Mouse (Mus musculus) forebrain, embryonic 16.5 days (tissue): ENCODE results near the gene Ccdc142. TPM values are rescaled to one million over a fixed set of nuclear protein-coding genes. Genes with fewer than 3 reads are reported as not detected.

Experiments
- ATAC-seq: fragments of 200-750 bp; cut with Nextera tagmentation; 2 replicates; pipeline ENCODE4 v1.8.0; 2017; ENCODE audit warnings: mild to moderate bottlenecking, moderate library complexity
- H3K27ac ChIP-seq: fragments of 300-500 bp; sonication (generic); 2 replicates; pipeline ENCODE4 v1.5.1; 2014; ENCODE audit warnings: low read length, control low read depth
- H3K27me3 ChIP-seq: fragments of 300-500 bp; sonication (generic); replicated peaks from 2 replicates; pipeline ENCODE4 v1.6.1; 2014; ENCODE audit warnings: low read length; ENCODE audit not compliant: control insufficient read depth, insufficient read depth
- H3K36me3 ChIP-seq: fragments of 300-500 bp; sonication (generic); 2 replicates; pipeline ENCODE4 v1.6.1; 2014; ENCODE audit not compliant: control insufficient read depth, insufficient read depth
- H3K4me1 ChIP-seq: fragments of 300-500 bp; sonication (generic); replicated peaks from 2 replicates; pipeline ENCODE4 v1.6.1; 2014; ENCODE audit warnings: low read length; ENCODE audit not compliant: control insufficient read depth, insufficient read depth
- H3K4me2 ChIP-seq: fragments of 300-500 bp; sonication (generic); 2 replicates; pipeline ENCODE4 v1.6.1; 2014; ENCODE audit warnings: mild to moderate bottlenecking, low read length, control low read depth
- H3K4me3 ChIP-seq: fragments of 300-500 bp; sonication (generic); replicated peaks from 2 replicates; pipeline ENCODE4 v1.5.1; 2014; ENCODE audit warnings: mild to moderate bottlenecking, low read length, control low read depth
- H3K9ac ChIP-seq: fragments of 300-500 bp; sonication (generic); replicated peaks from 2 replicates; pipeline ENCODE4 v1.6.1; 2014; ENCODE audit warnings: low read depth, low read length, control low read depth
- H3K9me3 ChIP-seq: fragments of 300-500 bp; sonication (generic); 2 replicates; pipeline ENCODE4 v1.6.1; 2016; ENCODE audit warnings: low read length; ENCODE audit not compliant: control insufficient read depth
- WGBS: fragments of 180-500 bp; shearing (Covaris S2); extraction: QIAGEN DNeasy Blood & Tissue Kit; methylation state at CpG from one replicate; pipeline ENCODE4 v1.1.7; 2014; 5-methylcytosine and 5-hydroxymethylcytosine counted together
- polyA plus RNA-seq: library from polyadenylated mRNA; unstranded; fragments of >200 nt; fragmentation: Nextera tagmentation; extraction: Ambion mirVana; gene quantifications from 2 replicates; pipeline ENCODE4 v1.2.1, GENCODE M21; 2015

Ccdc142 gene
- polyA plus RNA-seq, 1 experiment from 2014 or later = 4.3 TPM

- Histone ChIP-seq H3K9ac (peak overlapping the region; percentile 64), H3K36me3 (no peaks in the 10 kb centered on the region), H3K27ac (no peak overlapping the region), H3K4me3 (peak overlapping the region; percentile 39), H3K4me1 (peaks cover 17% of the 10 kb centered on the region), H3K4me2 (peak overlapping the region; percentile 72), H3K9me3 (no peaks in the 10 kb centered on the region), H3K27me3 (peaks cover 2% of the 10 kb centered on the region)
- ATAC-seq = peak; percentile 37
- WGBS = 4% methylated on average over 41 of the region's 41 CpGs
Measured at GRCm38 (mm10) chr6:83142211-83142731, 40.9 kb downstream of the Ccdc142 start.

GRCm38 (mm10) chr6:83142886-83143285 is 41.5 kb downstream of the Ccdc142 start:
- no peak overlapping the region for H3K4me3 ChIP-seq
- H3K9ac ChIP-seq = no peak overlapping the region
- no peaks in the 10 kb centered on the region for H3K9me3 ChIP-seq
- H3K27me3 ChIP-seq = no peaks in the 10 kb centered on the region; the same call in 1 of the 2 replicates
- no peak for ATAC-seq
- H3K36me3 ChIP-seq = no peaks in the 10 kb centered on the region
- 66% methylated on average over 11 of the region's 11 CpGs for WGBS
- H3K4me1 ChIP-seq = peaks cover 11% of the 10 kb centered on the region
- no peak overlapping the region for H3K27ac ChIP-seq
- no peak overlapping the region for H3K4me2 ChIP-seq

GRCm38 (mm10) chr6:83145209-83145608 is 43.8 kb downstream of the Ccdc142 start:
- H3K4me3 ChIP-seq = no peak overlapping the region
- no peak overlapping the region for H3K27ac ChIP-seq
- H3K27me3 ChIP-seq = no peaks in the 10 kb centered on the region; the same call in 1 of the 2 replicates
- no peaks in the 10 kb centered on the region for H3K36me3 ChIP-seq
- H3K4me1 ChIP-seq = peaks cover 8% of the 10 kb centered on the region
- H3K9ac ChIP-seq = no peak overlapping the region
- 77% methylated on average over 2 of the region's 2 CpGs for WGBS
- no peak overlapping the region for H3K4me2 ChIP-seq
- no peaks in the 10 kb centered on the region for H3K9me3 ChIP-seq
- no peak for ATAC-seq

GRCm38 (mm10) chr6:83145805-83146204 is 44.4 kb downstream of the Ccdc142 start:
- Histone ChIP-seq H3K36me3 (no peaks in the 10 kb centered on the region), H3K9me3 (no peaks in the 10 kb centered on the region), H3K4me1 (peaks cover 8% of the 10 kb centered on the region), H3K9ac (no peak overlapping the region), H3K4me3 (no peak overlapping the region), H3K4me2 (no peak overlapping the region), H3K27me3 (no peaks in the 10 kb centered on the region; the same call in 1 of the 2 replicates), H3K27ac (no peak overlapping the region)
- no peak for ATAC-seq
- 79% methylated on average over 9 of the region's 9 CpGs for WGBS

- Histone ChIP-seq H3K4me1 (peaks cover 2% of the 10 kb centered on the region), H3K9ac (no peak overlapping the region), H3K27me3 (no peaks in the 10 kb centered on the region; the same call in 1 of the 2 replicates), H3K36me3 (no peaks in the 10 kb centered on the region), H3K4me2 (no peak overlapping the region), H3K4me3 (no peak overlapping the region), H3K27ac (no peak overlapping the region), H3K9me3 (no peaks in the 10 kb centered on the region)
- ATAC-seq = no peak
- 58% methylated on average over 7 of the region's 7 CpGs for WGBS
Measured at GRCm38 (mm10) chr6:83147280-83147679, 45.9 kb downstream of the Ccdc142 start.

GRCm38 (mm10) chr6:83151721-83152120 is 50.3 kb downstream of the Ccdc142 start:
- Histone ChIP-seq H3K27me3 (no peaks in the 10 kb centered on the region), H3K36me3 (no peaks in the 10 kb centered on the region; the same call in 1 of the 2 replicates), H3K27ac (no peak overlapping the region), H3K9ac (no peak overlapping the region), H3K4me1 (peaks cover 12% of the 10 kb centered on the region), H3K4me2 (no peak overlapping the region), H3K9me3 (no peaks in the 10 kb centered on the region), H3K4me3 (no peak overlapping the region)
- 34% methylated on average over 8 of the region's 8 CpGs for WGBS
- no peak for ATAC-seq

- no peaks in the 10 kb centered on the region for H3K9me3 ChIP-seq
- WGBS = 90% methylated on average over 12 of the region's 12 CpGs
- H3K4me1 ChIP-seq = peaks cover 12% of the 10 kb centered on the region
- no peaks in the 10 kb centered on the region for H3K27me3 ChIP-seq
- no peak overlapping the region for H3K4me2 ChIP-seq
- H3K27ac ChIP-seq = no peak overlapping the region
- no peak for ATAC-seq
- H3K9ac ChIP-seq = no peak overlapping the region
- no peaks in the 10 kb centered on the region; the same call in 1 of the 2 replicates for H3K36me3 ChIP-seq
- H3K4me3 ChIP-seq = no peak overlapping the region
Measured at GRCm38 (mm10) chr6:83153038-83153437, 51.6 kb downstream of the Ccdc142 start.

GRCm38 (mm10) chr6:83153485-83153884 is 52.1 kb downstream of the Ccdc142 start:
- no peak overlapping the region for H3K4me2 ChIP-seq
- no peak for ATAC-seq
- no peaks in the 10 kb centered on the region for H3K9me3 ChIP-seq
- H3K4me3 ChIP-seq = no peak overlapping the region
- WGBS = 84% methylated on average over 5 of the region's 5 CpGs
- H3K4me1 ChIP-seq = peaks cover 12% of the 10 kb centered on the region
- H3K27me3 ChIP-seq = no peaks in the 10 kb centered on the region
- H3K27ac ChIP-seq = no peak overlapping the region
- H3K9ac ChIP-seq = no peak overlapping the region
- H3K36me3 ChIP-seq = no peaks in the 10 kb centered on the region; the same call in 1 of the 2 replicates

GRCm38 (mm10) chr6:83155552-83156238 is 54.3 kb downstream of the Ccdc142 start:
- Histone ChIP-seq H3K9ac (peak overlapping the region; percentile 57), H3K36me3 (no peaks in the 10 kb centered on the region; the same call in 1 of the 2 replicates), H3K9me3 (no peaks in the 10 kb centered on the region), H3K27ac (no peak overlapping the region), H3K4me1 (peaks cover 12% of the 10 kb centered on the region), H3K4me3 (peak overlapping the region; percentile 63), H3K27me3 (peaks cover 8% of the 10 kb centered on the region), H3K4me2 (peak overlapping the region; percentile 71)
- ATAC-seq = peak; percentile 51
- 8% methylated on average over 23 of the region's 23 CpGs for WGBS
